Mouse (Mus musculus): ENCODE data around the gene Eme1. TPM values are rescaled to one million over a fixed set of nuclear protein-coding genes. Genes with fewer than 3 reads are reported as not detected.
A peak's percentile ranks its signal among the peaks of the same experiment; 100 is the strongest.
"Not testable (repeated sequence)": the region's sequence is repeated elsewhere in the genome, so short reads cannot be mapped to it uniquely, and the experiment has no call there.

The Eme1 gene
- 10.4 and 11.6 TPM in 2 replicates for polyA plus RNA-seq (2015; fragmentation: Nextera tagmentation; extraction: Ambion mirVana)

GRCm38 (mm10) chr11:94653663-94654436, at the start of gene Eme1, which contains the start of gene Mrpl27:
Gene Eme1, minus strand, starts transcription at chr11:94653964.
Gene Mrpl27, plus strand, starts transcription at chr11:94653767.
- Histone ChIP-seq H3K4me1 (ENCODE audit: control insufficient read depth, low read depth, low read length) (peaks cover 14% of the 10 kb centered on the region), H3K4me3 (ENCODE audit: low read depth, low read length) (peak within 1 kb of the TSS; percentile 85), H3K9ac (ENCODE audit: low read depth, low read length) (peak within 1 kb of the TSS; percentile 79), H3K36me3 (ENCODE audit: control insufficient read depth, insufficient read depth) (peaks cover 5% of the 10 kb centered on the region; the same call in 1 of the 2 replicates), H3K4me2 (ENCODE audit: low read depth, low read length) (peak within 1 kb of the TSS; percentile 87), H3K9me3 (replicated peaks; ENCODE audit: control insufficient read depth, low read length) (no peaks in the 10 kb centered on the region), H3K27ac (ENCODE audit: low read length) (peak within 1 kb of the TSS; percentile 92), H3K27me3 (ENCODE audit: control insufficient read depth, insufficient read depth, low read depth, low read length) (no peaks in the 10 kb centered on the region)
- peak; percentile 90 for ATAC-seq (ENCODE audit: low read depth)
- WGBS (ENCODE audit: insufficient replicate concordance): under 1% methylated on average over 32 of the region's 32 CpGs

DNA sequence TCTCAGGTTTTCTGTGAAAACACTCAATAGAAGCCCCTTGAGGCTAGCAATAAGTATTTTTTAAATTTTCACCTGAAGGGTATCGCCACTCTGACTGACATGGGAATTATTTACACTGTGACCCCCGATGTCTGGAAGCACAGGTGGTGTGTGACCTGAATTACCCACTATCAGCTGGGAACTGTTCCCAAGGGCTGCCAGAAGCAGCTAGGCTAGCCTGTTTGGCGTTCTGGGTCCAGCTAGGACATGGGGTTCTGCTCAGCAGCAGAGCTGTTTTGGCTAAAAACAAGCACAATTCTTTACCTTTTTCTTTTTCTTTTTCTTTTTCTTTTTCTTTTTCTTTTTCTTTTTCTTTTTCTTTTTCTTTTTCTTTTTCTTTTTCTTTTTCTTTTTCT, 48.4 kb upstream of the Eme1 start:
- WGBS (ENCODE audit: insufficient replicate concordance): 43% methylated on average over 3 of the region's 3 CpGs
- H3K4me1 ChIP-seq (ENCODE audit: control insufficient read depth, low read depth, low read length): no peaks in the 10 kb centered on the region
- no peaks in the 10 kb centered on the region for H3K27me3 ChIP-seq (ENCODE audit: control insufficient read depth, insufficient read depth, low read depth, low read length)
- no peak overlapping the region for H3K4me2 ChIP-seq (ENCODE audit: low read depth, low read length)
- no peak overlapping the region for H3K9ac ChIP-seq (ENCODE audit: low read depth, low read length)
- ATAC-seq (ENCODE audit: low read depth): no peak
- no peaks in the 10 kb centered on the region for H3K36me3 ChIP-seq (ENCODE audit: control insufficient read depth, insufficient read depth)
- no peaks in the 10 kb centered on the region for H3K9me3 ChIP-seq (replicated peaks; ENCODE audit: control insufficient read depth, low read length)
- no peak overlapping the region for H3K27ac ChIP-seq (ENCODE audit: low read length)
- H3K4me3 ChIP-seq (ENCODE audit: low read depth, low read length): no peak overlapping the region

DNA sequence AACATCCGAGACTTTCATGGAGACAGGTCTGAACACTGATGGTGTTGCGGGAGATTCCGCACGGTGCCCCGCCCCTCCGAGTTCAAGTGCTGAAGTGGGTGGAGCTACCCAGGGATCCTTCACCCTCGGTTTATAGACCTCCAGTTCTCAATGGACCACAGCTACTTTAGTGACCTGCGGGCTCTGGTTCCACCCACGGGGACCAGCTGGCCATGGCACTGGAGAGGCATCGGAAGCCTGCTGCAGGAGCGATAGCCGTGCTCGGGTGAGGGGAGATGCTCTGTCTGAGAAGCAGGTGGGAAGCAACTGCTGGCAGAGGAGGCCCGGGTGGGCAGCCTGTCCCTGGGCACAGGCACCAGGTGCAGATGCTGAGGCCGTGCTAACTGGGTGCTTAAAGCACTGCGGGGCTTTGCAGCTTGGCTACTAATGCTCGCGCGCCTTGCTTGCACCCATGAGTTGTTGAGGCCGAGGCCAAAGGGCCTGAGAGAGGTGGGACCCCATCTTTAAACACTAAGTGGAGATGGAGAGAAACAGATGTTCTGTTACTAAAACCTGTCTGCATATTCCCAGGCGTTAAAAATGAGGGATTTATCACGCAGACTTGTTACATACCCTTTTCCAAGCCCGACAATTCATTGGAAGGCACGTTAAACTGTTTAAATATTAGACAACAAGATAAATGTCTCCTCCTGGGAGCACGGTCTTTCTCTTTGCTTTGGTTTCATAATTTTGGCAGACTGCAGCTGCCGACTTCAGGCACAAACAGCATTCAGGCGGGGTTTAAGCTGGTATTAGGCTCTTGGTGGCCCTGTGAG, 47.8 kb upstream of the Eme1 start:
- H3K4me3 ChIP-seq (ENCODE audit: low read depth, low read length): no peak overlapping the region

DNA sequence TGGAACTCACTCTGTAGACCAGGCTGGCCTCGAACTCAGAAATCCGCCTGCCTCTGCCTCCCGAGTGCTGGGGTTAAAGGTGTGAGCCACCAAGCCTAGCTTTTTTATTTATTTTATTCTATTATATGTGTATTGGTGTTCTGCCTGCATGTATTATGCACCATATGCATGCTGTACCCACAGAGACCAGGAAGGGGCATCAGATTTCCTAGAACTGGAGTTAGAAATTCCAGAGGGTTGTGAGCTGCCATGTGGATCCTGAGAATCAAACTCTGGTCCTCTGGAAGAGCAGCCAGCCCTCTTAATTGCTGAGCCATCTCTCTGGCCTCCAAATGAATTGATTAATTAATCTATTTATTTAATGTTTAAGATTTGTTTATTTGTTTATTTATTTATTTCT, 45.6 kb upstream of the Eme1 start:
- no peaks in the 10 kb centered on the region for H3K36me3 ChIP-seq (ENCODE audit: control insufficient read depth, insufficient read depth)
- no peak overlapping the region for H3K9ac ChIP-seq (ENCODE audit: low read depth, low read length)
- H3K4me2 ChIP-seq (ENCODE audit: low read depth, low read length): no peak overlapping the region
- ATAC-seq (ENCODE audit: low read depth): no peak
- H3K9me3 ChIP-seq (replicated peaks; ENCODE audit: control insufficient read depth, low read length): no peaks in the 10 kb centered on the region
- no peaks in the 10 kb centered on the region for H3K27me3 ChIP-seq (ENCODE audit: control insufficient read depth, insufficient read depth, low read depth, low read length)
- H3K27ac ChIP-seq (ENCODE audit: low read length): no peak overlapping the region
- H3K4me3 ChIP-seq (ENCODE audit: low read depth, low read length): no peak overlapping the region
- WGBS (ENCODE audit: insufficient replicate concordance): 78% methylated on average over 3 of the region's 3 CpGs
- no peaks in the 10 kb centered on the region for H3K4me1 ChIP-seq (ENCODE audit: control insufficient read depth, low read depth, low read length)

More for the DNA sequence above, 47.8 kb upstream of the Eme1 start:
- no peaks in the 10 kb centered on the region for H3K36me3 ChIP-seq (ENCODE audit: control insufficient read depth, insufficient read depth)
- WGBS (ENCODE audit: insufficient replicate concordance): 61% methylated on average over 27 of the region's 27 CpGs
- H3K4me1 ChIP-seq (ENCODE audit: control insufficient read depth, low read depth, low read length): no peaks in the 10 kb centered on the region
- no peaks in the 10 kb centered on the region for H3K9me3 ChIP-seq (replicated peaks; ENCODE audit: control insufficient read depth, low read length)
- no peak for ATAC-seq (ENCODE audit: low read depth)
- no peak overlapping the region for H3K9ac ChIP-seq (ENCODE audit: low read depth, low read length)
- no peak overlapping the region for H3K27ac ChIP-seq (ENCODE audit: low read length)
- no peak overlapping the region for H3K4me2 ChIP-seq (ENCODE audit: low read depth, low read length)
- no peaks in the 10 kb centered on the region for H3K27me3 ChIP-seq (ENCODE audit: control insufficient read depth, insufficient read depth, low read depth, low read length)

DNA sequence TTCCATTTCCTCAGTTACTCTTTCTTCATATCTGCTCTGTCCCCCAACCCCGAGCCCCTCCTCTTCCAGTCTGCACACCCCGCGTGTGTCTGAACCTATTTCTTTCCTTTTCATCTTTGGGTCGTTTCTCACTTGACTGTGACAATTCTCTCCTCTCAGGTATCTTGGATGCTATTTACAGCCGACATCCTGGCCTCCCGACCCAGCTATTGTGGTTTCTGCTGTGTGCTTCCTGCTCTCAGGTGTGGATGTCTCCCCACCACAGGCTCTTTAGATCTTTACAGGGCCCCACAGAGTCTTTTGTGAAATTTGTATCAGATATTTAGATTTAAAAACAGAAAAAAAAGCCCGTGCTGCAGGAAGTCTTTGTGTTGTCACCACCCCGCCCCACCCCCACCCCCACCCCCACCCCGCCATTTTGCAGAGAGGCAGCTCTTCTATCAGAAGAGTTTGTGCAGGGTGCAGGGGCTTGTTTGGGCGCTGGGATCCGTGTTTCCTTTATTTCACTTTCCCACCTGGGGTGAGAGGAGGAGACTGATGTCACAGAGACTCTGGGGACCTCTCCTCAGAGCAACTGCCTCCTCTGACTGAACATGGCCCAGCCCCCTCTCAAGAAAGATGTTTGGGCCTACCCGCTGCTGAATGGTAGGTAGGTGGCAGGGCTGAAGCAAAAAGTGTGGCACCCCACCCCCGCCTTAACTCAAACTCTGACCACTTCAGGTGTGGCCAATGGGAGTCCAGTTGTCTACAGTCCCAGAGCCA, 44.1 kb upstream of the Eme1 start:
- H3K4me1 ChIP-seq (ENCODE audit: control insufficient read depth, low read depth, low read length): no peaks in the 10 kb centered on the region
- H3K9ac ChIP-seq (ENCODE audit: low read depth, low read length): no peak overlapping the region
- no peak overlapping the region for H3K4me3 ChIP-seq (ENCODE audit: low read depth, low read length)
- no peak overlapping the region for H3K4me2 ChIP-seq (ENCODE audit: low read depth, low read length)
- ATAC-seq (ENCODE audit: low read depth): no peak
- H3K27ac ChIP-seq (ENCODE audit: low read length): no peak overlapping the region
- WGBS (ENCODE audit: insufficient replicate concordance): 34% methylated on average over 13 of the region's 13 CpGs
- H3K27me3 ChIP-seq (ENCODE audit: control insufficient read depth, insufficient read depth, low read depth, low read length): no peaks in the 10 kb centered on the region
- no peaks in the 10 kb centered on the region for H3K36me3 ChIP-seq (ENCODE audit: control insufficient read depth, insufficient read depth)
- H3K9me3 ChIP-seq (replicated peaks; ENCODE audit: control insufficient read depth, low read length): no peaks in the 10 kb centered on the region

DNA sequence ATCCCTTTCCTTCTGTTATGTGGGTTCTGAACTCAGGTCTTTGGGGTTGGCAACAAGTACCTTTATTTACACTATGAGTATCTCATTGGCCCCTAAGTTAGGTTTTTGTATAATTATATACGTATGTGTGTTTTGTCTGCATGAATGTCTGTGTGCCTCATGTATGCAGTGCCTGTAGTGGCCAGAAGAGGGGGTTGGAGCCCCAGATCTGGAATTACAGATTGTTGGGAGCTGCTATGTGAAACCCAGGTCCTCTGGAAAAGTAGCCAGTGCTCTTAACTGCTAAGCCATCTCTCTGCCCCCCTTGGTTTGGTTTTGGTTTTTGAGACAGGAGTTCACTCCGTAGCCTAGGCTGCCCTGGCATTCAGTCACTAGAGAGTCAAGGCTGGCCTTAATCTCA, 43.4 kb upstream of the Eme1 start:
- Histone ChIP-seq H3K27me3 (ENCODE audit: control insufficient read depth, insufficient read depth, low read depth, low read length) (no peaks in the 10 kb centered on the region), H3K36me3 (ENCODE audit: control insufficient read depth, insufficient read depth) (no peaks in the 10 kb centered on the region), H3K9ac (ENCODE audit: low read depth, low read length) (no peak overlapping the region), H3K4me2 (ENCODE audit: low read depth, low read length) (no peak overlapping the region), H3K4me3 (ENCODE audit: low read depth, low read length) (no peak overlapping the region), H3K9me3 (replicated peaks; ENCODE audit: control insufficient read depth, low read length) (no peaks in the 10 kb centered on the region), H3K27ac (ENCODE audit: low read length) (no peak overlapping the region), H3K4me1 (ENCODE audit: control insufficient read depth, low read depth, low read length) (no peaks in the 10 kb centered on the region)
- WGBS (ENCODE audit: insufficient replicate concordance): 71% methylated on average over 2 of the region's 2 CpGs
- ATAC-seq (ENCODE audit: low read depth): no peak

- Histone ChIP-seq H3K27me3 (ENCODE audit: control insufficient read depth, insufficient read depth, low read depth, low read length) (no peaks in the 10 kb centered on the region), H3K4me3 (ENCODE audit: low read depth, low read length) (no peak overlapping the region), H3K36me3 (ENCODE audit: control insufficient read depth, insufficient read depth) (no peaks in the 10 kb centered on the region), H3K4me2 (ENCODE audit: low read depth, low read length) (no peak overlapping the region), H3K27ac (ENCODE audit: low read length) (no peak overlapping the region), H3K4me1 (ENCODE audit: control insufficient read depth, low read depth, low read length) (no peaks in the 10 kb centered on the region), H3K9ac (ENCODE audit: low read depth, low read length) (no peak overlapping the region), H3K9me3 (replicated peaks; ENCODE audit: control insufficient read depth, low read length) (no peaks in the 10 kb centered on the region)
- ATAC-seq (ENCODE audit: low read depth): no peak
- WGBS (ENCODE audit: insufficient replicate concordance): 40% methylated on average over 6 of the region's 6 CpGs
Observed at GRCm38 (mm10) chr11:94695508-94695907, 41.7 kb upstream of the Eme1 start.

DNA sequence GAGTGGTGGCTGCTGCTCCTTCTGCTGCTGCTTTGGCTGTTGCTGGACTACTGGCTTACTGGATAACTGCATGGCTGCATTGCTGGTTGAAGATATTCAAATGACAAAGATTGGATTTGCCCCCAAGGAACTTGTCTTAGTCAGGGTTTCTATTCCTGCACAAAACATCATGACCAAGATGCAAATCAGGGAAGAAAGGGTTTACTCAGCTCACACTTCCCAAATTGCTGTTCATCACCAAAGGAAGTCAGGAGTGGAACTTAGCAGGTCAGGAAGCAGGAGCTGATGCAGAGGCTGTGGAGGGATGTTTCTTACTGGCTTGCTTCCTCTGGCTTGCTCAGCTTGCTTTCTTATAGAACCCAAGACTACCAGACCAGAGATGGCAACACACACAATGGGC, 38.7 kb upstream of the Eme1 start:
- H3K27ac ChIP-seq (ENCODE audit: low read length); H3K36me3 ChIP-seq (ENCODE audit: control insufficient read depth, insufficient read depth); H3K27me3 ChIP-seq (ENCODE audit: control insufficient read depth, insufficient read depth, low read depth, low read length); ATAC-seq (ENCODE audit: low read depth); H3K4me3 ChIP-seq (ENCODE audit: low read depth, low read length); H3K4me2 ChIP-seq (ENCODE audit: low read depth, low read length); H3K9me3 ChIP-seq (replicated peaks; ENCODE audit: control insufficient read depth, low read length); H3K4me1 ChIP-seq (ENCODE audit: control insufficient read depth, low read depth, low read length); H3K9ac ChIP-seq (ENCODE audit: low read depth, low read length): not testable (repeated sequence)

Measured in liver, embryonic 16.5 days (tissue).